Mouse (Mus musculus) right cerebral cortex, postnatal 25 days (tissue): ENCODE results near the gene Zfp994.
"Not testable (repeated sequence)": the region's sequence is repeated elsewhere in the genome, so short reads cannot be mapped to it uniquely, and the experiment has no call there.

Experiments used
- DNase-seq: peaks from one replicate; pipeline ENCODE4 v3.0.0; 2022

Gene Zfp994

DNA sequence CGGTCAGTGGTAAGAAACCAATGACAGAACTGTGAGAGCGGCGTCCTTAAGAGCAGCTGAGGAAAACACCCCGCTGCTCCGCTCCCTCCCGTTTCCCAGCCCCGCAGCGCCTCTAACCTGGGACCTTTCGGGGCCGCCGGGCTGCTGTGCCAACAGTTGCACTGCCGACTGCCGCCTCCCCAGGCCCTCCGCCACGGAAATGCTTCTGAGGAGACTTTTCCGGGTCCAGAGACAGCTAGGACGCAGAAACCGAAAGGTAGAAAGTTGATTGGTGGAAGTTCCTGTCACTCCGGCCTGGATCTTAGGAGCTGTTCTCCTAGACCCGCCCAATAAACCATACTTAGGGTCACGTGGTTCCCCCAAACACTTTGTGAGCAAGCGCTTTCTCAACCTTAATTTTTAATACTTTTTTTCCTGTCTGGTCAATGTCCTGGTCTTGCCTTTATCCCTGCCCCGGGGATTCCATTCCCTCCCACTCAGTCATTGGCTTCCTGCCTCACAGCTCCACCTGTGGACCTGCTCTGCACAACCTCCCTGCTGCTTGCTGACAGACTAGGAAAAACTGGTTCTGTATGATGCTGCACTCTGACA lies at the start of gene Zfp994:
Gene Zfp994, minus strand, starts transcription at position 195 of the 591 bp plus-strand sequence.
- DNase-seq = peak; percentile 92

DNA sequence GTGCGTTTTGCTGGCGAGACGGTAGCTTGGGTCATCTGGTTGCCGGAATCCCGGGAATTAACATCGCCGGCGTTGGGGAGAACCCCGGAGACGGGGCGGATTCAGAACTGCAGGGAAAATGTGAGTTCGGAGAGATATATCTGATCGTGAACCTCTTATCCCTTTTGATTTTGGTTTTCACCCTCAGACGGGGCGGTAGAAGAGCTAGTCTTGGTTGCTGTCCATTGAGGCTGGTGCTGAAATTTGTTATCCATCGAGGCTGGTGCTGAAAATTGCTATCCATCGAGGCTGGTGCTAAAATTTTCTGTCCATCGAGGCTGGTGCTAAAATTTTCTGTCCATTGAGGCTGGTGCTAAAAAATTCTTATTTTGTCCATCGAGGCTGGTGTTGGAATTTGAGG lies 5.3 kb upstream of the Zfp994 start:
- DNase-seq = not testable (repeated sequence)

DNA sequence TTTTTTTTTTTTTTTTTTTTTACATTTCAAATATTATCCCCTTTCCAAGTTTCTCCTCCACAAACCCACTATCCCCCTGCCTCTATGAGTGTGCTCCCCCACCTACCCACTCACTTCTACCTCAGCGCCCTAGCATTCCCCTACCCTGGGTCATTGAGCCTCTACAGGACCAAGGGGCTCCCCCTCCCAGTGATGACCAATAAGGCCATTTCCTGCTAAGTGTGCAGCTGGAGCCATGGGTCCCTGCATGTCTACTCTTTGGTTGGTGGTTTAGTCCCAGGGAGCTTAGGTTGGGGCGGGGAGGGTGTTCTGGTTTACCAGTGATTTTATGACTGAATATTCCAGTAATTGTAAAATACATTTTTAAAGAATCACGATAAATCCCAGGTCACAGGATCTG lies 401 bp downstream of the Zfp994 start:
- not testable (repeated sequence) for DNase-seq

DNA sequence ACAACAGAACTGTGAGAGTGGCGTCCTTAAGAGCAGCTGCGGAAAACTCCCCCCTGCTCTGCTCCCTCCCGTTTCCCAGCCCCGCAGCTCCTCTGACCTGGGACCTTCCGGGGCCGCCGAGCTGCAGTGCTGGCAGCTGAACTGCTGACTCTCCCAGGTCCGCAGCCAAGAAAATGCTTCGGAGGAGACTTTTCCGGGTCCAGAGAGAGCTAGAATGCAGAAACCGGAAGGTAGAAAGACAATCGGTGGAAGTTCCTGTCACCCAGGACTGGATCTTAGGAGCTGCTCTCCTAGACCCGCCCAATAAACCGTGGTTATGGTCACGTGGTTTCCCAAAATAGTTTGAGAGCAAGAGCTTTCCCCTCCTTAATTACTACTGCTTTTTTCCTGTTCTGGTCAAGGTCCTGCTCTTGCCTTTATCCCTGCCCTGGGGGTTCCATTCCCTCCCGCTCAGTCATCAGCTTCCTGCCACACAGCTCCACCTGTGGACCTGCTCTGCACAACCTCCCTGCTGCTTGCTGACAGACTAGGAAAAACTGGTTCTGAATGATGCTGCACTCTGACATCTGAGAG lies 59.6 kb downstream of the Zfp994 start, which contains the start of gene Zfp947:
Gene Zfp947, minus strand, starts transcription at position 469 of the 573 bp plus-strand sequence.
- peak; percentile 6 for DNase-seq

DNA sequence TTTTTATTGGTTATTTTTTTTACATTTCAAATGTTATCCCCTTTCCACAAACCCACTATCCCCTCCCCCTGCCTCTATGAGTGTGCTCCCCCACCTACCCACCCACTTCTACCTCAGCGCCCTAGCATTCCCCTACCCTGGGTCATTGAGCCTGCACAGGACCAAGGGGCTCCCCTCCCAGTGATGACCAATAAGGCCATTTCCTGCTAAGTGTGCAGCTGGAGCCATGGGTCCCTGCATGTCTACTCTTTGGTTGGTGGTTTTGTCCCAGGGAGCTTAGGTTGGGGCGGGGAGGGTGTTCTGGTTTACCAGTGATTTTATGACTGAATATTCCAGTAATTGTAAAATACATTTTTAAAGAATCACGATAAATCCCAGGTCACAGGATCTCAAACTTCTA lies 60.1 kb downstream of the Zfp994 start:
- DNase-seq = not testable (repeated sequence)

DNA sequence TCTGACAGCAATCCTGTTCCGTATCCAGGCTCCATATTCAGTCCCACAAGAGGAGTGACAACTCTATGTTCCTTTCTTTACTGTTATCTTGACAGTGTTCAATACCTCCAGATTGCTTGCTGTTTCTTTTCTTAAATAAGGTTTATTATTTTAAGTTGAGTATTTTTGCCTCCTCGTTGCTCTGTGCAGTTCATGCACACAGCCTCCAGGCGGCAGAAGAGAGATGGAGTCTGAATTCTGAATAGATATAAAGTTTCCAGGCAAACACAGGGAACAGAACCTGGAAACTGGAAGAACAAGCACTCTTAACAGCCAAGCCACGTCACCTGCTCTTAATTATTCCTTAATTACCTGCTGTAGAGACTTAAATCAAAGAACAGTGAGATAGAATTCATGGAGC lies 71.5 kb downstream of the Zfp994 start:
- not testable (repeated sequence) for DNase-seq
